Mouse (Mus musculus): Measurements from ENCODE around the gene Eepd1.
A peak's percentile ranks its signal among the peaks of the same experiment; 100 is the strongest.

DNA sequence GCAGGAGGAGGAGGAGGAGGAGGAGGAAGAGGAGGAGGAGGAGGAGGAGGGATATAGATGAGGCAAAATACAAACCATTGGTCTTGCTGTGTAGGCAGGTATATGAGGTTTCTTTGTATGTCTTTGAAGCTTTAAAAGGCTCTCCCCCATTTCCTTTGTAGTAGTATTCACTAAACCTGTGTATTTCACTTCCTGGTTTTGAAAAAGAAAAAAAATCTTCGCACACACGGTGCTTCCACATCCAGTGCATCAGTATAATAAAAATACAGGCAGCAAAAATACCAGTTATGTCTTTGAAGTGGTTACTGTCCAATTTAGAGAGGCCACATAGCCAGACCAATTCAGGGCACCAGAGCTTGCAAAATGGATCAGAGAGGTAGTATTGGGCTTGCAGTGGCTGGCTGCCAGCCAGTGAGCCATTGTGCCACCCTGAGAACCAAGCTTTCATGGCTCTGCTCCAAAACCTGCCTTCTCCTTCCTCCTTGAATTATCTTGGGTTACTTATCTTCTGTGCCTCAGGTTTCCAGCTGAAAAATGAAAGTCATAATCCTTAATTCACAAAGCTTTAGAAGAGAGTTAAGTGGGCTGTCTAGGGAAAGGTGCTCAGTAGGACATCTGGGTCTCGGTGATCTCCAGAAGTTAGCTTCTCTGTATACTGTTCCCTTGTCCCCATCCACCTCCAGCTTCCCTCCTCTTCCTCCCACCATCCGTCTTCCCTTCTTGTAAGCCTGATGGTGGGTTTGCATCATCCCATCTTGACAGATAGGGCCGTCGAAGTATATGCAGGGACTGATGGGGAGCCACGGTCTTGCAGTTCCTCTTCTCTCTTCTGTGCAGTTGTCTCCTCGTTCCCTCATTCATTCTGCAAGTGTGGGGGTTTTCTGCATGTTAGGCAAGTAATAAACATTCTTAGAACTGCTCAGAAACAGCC is 68.0 kb downstream of the Eepd1 start:
- TF ChIP-seq POLR2A (IDR thresholded peaks at IDR 0.05; ENCODE audit: control insufficient read depth in 1 of 2, insufficient read depth in 1 of 2, low read depth in 1 of 2, low read length in 2 of 2, poor library complexity in 1 of 2) = no peak
- no peak for TF ChIP-seq GABPA (IDR thresholded peaks at IDR 0.05; ENCODE audit: low read depth, low read length)
- TF ChIP-seq UBTF (IDR thresholded peaks at IDR 0.05; ENCODE audit: borderline replicate concordance, insufficient read depth, low read depth, low read length) = no peak
- no peak for TF ChIP-seq CTCF (IDR thresholded peaks at IDR 0.05 in 2 of 3, conservative IDR thresholded peaks at IDR 0.05 in 1 of 3; ENCODE audit: control insufficient read depth in 1 of 3, insufficient read depth in 1 of 3, low read depth in 2 of 3, low read length in 3 of 3, poor library complexity in 1 of 3, severe bottlenecking in 1 of 3)
- TF ChIP-seq POLR2AphosphoS2 (IDR thresholded peaks at IDR 0.05; ENCODE audit: low read length) = no peak
- peak; percentile 64 for TF ChIP-seq ZNF384 (IDR thresholded peaks at IDR 0.05; ENCODE audit: low read depth, low read length)
